Mouse (Mus musculus) megakaryocyte, adult 5-6 weeks (primary cell): ENCODE data around the gene Necap1. TPM values are rescaled to one million over a fixed set of nuclear protein-coding genes. Genes with fewer than 3 reads are reported as not detected.

Source experiments
- ATAC-seq: 2 replicates; pipeline ENCODE4 v1.8.0; 2016; ENCODE audit warnings: mild to moderate bottlenecking, inconsistent platforms; ENCODE audit not compliant: poor library complexity, severe bottlenecking
- total RNA-seq, 2 experiments: library from RNA; stranded (forward) in 1 of 2; stranded (reverse) in 1 of 2; fragments of 153-499, 151-499 nt in 1 of 2; fragments of 221-1000, 200-1000 nt in 1 of 2; gene quantifications; 2 replicates each; pipeline versions ENCODE4 v1.2.3 to v1.2.4; 2015 to 2017

Necap1 gene
- total RNA-seq (2015), result 33.0 and 34.4 TPM in 2 replicates
- total RNA-seq (2017), result 24.9 and 25.9 TPM in 2 replicates

DNA sequence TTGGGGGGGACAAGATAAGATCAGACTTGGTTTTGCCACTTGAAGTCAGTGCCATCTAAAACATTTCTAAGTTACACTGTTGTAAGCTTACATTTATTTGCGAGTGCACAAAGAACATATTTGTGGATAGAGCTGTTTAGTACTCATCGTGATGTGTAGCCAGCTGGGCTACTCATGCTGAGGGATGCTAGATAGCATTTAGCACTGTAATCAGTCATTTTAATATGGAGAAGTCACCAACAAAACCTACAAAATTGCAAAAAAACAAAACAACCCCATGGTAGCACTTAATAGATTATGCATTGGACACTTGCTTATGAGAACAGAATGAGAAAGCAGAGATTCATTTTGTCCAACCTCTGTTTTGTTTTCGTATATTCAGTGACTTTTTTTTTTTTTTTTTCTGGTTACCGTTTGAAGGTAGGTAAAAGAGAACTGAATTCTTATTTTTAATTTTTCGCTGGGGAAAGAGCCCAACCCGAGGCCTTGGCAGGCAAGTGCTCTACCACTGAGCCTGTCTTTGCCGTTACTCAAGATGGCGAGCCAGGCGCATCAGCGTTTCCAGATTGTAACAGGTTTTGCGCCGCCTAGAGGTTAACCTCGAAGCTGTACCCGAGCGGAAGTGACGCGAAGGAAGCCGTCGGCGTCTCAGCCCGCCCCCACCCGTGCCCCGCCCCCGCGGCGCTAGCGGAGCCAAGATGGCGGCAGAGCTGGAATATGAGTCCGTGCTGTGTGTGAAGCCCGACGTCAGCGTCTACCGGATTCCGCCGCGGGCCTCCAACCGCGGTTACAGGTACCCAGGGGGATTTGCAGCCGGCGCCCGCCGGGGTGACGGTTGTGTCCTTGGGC is at the start of gene Necap1:
Gene Necap1, plus strand, starts transcription at position 604 of the 849 bp plus-strand sequence.
- ATAC-seq, result peak; percentile 81

DNA sequence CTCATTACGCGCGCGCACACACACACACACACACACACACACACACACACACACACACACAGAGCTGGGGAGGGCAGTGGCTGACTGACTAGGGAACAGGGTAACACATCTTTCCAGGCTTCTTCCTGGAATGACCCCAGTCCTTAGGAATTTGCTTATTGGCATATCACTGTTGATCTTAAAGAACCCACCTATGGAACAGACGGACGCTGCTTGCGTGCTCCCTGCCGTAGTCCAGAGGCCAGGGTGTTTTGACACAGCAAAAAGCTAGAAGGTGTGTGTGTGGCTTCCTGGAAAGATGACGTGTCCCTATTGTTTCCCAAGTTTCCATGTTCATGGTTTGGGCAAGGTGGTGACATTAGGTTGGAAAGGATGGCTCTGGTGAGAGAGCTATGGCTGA is 49.1 kb upstream of the Necap1 start:
- no peak for ATAC-seq

DNA sequence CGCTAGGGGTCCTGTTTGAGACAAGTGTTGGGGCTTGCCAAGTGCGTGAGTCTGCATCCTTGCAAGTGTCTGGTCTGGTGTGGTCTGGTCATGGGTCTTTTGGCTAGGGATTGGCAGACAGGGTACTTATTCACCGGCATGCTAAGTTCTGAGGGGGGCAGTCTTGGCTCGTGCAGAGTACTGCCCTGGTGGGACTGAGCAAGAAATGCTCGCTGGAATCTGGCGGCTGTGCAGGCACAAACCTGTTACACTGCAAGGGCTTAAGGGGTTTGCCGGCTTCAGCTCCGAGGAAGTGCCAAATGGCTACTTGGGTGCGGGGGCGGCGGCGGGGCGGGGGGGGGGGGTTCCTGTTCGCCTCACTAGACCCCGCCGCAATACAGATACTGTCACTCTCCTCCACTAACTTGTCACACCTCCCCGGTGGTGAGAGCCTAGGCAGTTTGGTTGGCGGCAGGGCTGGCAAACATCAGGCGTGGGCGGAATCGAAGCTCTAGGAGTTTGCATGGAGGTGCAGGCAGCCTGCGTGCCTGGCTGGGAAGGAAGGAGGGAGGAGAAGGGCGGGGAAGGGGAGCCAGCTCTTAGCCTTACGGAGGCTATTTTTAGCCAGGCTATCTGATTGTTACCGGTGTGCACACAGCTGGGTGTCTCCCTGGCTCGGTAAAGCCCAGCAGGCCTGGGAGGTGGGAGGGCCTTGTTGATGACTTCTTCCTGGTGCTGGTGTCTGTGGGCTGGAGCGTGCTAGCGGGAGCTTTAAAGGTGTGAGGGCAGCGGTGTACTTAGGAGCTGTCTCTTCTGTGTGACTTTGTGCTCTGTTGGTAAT is 48.1 kb upstream of the Necap1 start:
- peak; percentile 79 for ATAC-seq

DNA sequence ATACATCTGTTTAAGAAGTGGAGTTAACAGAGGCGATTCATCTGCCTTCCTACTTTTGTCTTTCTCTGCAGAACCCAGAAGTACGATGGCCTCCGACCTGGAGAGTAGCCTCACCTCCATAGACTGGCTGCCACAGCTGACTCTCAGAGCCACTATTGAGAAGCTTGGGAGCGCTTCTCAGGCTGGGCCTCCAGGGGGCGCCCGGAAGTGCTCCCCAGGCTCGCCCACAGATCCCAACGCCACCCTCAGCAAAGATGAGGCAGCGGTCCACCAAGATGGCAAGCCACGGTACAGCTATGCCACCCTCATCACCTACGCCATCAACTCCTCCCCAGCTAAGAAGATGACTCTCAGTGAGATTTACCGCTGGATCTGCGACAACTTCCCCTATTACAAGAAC is 46.2 kb upstream of the Necap1 start:
- peak; percentile 64 for ATAC-seq

DNA sequence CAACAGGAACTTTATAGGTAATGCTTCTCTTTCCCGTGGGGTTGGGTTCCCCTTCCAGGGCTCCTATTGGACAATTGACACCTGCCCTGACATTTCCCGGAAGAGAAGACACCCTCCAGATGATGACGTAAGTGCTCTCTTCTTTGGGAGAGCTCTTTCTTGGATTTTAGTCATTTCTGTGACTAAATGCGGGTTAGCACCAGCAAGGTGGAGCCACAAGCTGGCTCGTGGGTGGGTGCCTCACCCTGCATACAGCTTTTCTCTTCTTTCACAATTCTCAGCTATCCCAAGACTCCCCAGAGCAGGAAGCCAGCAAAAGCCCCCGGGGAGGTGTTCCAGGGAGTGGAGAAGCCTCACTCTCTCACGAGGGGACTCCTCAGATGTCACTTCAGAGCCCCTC is 41.4 kb upstream of the Necap1 start:
- no peak for ATAC-seq

DNA sequence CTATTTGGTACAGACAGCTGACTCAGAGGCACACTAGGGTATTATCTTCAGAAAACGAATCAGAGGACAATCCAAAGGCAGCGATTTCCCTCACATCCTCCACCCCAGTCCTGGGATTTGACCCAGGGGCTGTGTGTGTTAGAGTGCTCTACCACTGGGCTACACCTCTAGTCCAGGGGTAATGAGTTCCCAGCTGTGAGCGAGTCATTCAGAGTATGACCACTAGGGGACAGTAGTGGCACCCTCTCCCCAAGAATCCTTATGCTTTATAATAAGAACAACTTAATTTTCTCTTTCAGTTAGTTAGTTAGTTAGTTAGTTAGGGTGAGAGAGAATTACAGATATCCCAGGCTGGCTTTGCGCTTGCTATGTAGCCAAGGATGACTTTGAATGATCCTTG is 39.9 kb upstream of the Necap1 start:
- ATAC-seq, result peak; percentile 97

DNA sequence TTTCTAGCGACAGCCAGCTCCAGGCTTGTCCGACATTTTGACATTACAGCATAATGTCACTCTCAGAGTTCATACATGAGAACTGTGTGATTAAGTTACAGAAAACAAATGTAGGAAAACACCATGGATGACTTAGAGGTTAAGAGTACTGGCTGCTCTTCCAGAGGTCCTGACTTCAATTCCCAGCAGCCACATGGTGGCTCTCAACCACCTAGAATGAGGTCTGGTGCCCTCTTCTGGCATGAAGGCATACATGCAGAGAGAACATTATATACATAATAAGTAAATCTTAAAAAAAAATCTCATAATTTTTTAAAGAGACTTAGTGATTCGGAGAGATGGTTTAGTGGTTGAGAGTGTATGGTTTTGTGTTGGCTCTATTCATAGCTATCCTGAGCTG is 37.3 kb upstream of the Necap1 start:
- ATAC-seq, result no peak

DNA sequence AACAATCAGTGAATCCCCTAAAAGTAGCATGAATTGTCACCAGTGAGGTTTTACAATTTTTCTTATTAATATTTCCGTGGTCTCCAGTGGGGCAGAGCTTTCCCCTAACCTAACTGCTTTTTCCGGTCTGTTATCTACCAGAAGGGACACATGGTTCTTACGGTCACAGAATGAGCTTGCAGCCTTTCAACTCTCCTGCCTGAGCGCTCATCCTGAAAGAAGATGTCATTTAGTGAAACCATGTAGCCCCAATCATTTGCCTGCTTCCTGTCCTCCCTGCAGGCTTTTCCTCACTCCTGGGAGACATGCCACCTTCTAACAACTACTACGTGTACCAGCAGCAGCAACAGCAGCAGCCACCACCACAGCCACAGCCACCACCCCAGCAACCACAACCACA is 36.7 kb upstream of the Necap1 start:
- ATAC-seq, result no peak

DNA sequence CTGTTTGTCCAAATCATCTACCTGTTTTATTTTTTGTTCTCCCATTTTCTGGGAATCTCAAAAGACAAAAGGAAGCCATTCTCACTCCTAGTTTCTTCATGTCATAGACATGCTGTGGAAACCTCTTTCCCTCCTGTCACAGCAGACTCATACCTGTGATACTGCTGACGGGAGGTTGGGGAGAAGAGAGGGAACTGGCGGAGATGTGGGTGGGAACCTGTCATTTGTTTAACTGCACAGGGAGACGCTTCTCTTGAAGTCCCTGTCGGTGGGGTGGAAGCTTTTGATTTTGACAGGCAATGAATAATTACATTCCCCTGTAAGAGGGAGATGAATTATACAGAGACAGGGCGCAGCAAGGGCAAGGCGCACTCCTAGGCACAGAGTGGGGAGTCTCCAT is 30.5 kb upstream of the Necap1 start:
- ATAC-seq, result no peak

DNA sequence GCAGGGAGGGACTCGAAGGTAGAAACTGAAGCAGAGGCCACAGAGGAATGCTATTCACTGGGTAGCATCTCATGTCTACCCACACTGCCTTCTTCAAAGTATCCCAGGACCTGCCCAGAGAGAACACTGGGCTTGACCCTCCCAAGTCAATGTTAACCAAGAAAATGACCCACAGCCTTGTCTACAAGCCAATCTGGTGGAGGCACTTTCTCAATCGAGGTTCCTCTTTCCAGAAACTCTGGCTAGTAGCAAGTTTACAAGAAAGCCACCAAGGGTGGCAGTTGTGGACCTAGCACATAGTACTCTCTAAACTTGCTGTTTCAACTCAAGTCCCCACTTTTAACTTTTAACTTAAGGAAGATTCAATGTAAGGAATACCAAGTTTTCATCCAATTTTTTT is 21.6 kb upstream of the Necap1 start:
- peak; percentile 85 for ATAC-seq

DNA sequence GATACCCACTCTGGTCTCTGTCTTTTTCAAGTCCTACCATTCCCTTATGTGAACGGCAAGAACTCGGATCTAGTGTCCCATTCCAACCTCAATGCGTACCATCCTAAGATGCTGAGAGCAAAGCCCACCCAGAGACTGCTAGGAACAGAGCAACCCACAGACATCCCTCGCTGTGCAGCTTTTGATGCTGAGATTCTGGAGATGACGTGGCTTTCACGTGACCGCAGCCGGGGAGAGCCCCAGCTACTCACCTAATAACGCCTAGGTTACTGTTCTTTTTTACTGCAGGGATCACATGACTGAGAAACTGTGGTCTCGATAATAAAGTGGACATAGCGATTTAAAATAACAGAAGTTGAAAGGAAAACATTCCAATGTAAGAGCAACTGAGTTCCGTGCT is 19.7 kb upstream of the Necap1 start:
- 0 out of 2 replicates have a peak, but pooled peaks have one; percentile 11 for ATAC-seq

DNA sequence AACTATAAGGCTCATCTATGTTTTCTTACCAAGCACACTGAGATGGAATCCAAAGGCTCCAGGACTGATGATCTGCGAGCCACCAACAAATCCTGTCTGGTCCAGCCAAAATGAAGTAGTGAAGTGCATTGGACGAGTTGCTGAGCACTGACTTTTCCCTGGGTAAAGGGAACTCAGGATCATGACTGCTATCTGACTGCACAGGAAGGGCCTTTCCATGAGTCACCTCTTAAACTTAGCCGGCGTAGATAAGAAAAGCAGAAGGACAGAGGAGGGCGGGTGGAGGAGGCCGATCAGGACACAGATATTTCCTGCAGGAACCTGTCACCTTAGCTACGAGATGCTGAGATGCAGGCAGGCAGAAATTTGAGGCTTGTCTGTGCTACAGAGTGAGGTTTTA is 18.3 kb upstream of the Necap1 start, which contains the start of gene C3ar1:
Gene C3ar1, minus strand, starts transcription at position 207 of the 400 bp plus-strand sequence.
- peak; percentile 79 for ATAC-seq

DNA sequence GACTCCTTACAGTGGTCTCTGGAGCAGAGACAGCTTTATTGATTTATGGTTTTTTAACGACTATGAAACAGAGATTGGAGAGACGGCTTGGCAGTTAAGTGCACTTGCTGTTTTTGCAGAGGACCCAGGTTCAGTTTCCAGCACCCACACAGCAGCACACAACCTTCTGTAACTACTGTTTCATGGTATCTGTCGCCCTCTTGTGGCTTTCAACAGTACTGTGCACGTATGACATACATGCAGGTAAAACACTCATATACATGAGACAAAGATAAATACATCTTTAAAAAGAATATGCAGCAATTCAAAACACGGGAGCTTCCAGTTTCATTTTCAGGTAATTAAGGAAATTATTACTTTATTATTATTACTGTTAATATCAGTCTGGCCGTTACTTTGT is 11.8 kb upstream of the Necap1 start:
- peak; percentile 51 for ATAC-seq

DNA sequence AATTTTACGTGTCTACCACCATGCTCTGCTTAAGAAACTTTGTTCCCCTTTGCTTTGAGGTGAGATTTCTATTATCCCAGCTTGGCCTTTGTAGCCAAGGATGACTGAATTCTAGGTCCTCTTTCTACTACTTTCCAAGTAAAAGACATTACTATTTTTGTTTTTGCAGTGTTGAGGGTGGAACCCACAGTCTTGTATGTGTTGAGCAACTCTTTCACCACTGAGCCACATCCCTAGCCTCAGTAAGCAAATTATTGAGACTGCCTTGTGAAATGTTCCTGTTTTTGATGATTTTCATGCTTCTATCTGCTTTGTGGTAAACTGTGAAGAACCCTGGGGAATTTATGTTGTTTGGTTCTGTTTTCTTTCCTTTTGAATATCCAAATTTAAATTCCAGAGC is 11.4 kb upstream of the Necap1 start:
- ATAC-seq, result peak; percentile 97

DNA sequence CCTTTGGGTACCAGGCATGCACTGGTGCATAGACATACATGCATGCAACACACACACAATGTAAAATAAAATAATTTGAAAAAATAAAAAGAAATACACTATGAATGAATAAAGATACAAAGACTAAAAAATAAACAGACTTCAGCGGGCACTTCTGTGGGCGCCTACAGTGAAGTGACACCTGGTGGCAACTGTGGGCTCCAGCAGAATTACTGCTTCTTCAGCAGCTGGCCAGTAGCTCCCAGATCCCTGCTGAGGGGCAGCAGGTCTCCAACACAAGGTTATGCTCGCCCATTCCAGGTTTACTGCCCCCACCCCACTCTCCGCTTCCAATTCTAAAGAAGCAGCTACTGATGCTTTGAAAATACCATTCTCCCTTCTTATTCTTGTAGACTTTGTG is 6.4 kb upstream of the Necap1 start:
- peak; percentile 71 for ATAC-seq

DNA sequence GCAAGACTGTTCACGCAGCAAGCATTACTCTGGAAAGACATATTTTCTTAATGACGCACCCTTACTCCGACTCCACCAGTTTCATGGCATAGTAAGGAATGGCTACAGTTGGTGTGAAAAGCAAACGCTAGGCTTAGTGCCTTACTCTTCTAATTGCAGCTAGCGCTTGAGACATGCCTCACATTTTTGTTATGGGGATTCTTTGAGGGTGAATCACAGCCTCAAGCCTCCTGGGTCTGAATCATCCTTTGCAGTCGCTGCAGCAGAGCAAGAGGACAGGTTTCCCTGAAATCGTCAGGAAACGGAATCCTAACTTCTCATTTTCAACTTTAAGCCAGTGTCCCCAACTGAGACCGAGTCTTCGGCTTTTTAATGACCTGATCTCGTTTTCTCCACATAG is 4.4 kb upstream of the Necap1 start:
- ATAC-seq, result no peak

DNA sequence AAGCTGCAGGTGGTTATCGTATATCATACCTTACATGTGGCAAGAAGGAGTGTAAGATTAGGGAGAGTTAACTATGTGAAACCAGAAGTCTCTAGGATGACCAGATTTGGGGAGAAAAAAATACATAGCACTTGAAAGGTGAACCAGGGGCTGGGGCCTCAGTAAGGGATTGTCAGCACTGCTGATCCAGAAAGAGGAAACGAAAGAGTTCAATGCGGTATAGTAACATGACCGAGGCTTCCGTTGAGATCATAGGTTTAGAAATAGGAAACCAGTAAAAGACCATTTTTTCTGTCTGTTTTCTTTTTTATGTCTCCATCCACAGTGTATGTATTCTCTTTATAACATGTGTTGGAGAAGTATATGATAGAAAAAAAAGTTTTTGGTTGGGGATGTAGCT is 1.5 kb upstream of the Necap1 start:
- ATAC-seq, result peak; percentile 73

DNA sequence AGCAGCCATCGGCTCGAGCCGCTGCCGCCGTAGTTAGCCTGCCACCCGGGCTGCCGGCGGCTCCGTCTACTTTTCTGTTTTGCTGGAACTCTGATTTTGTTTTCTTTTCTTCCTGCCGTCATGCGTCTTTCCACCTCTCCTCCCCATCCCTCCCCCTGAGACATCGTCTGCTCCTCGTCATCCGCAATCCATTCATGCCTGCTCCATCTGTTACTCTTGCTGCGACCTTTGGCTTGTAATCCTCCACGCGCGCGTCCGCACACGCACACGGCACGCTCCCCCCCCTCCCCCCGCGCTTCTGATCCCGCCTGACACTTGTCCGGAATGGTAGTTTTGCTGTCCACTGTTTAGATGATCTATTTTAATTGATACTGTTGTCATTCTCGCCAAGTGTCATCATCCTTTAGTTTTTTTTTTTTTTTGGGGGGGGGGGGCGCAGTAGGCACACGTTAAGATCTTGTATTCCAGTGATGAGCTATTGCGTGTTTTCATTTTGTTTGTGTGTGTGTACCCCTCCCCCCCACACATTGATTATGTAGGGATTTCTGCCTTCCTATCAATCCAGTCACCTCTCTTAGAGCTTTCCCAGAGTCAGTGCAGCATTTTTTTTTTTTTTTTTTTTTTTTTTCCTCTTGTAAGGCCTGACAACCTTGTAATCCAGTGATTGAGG is 581 bp downstream of the Necap1 start:
- peak; percentile 34 for ATAC-seq

DNA sequence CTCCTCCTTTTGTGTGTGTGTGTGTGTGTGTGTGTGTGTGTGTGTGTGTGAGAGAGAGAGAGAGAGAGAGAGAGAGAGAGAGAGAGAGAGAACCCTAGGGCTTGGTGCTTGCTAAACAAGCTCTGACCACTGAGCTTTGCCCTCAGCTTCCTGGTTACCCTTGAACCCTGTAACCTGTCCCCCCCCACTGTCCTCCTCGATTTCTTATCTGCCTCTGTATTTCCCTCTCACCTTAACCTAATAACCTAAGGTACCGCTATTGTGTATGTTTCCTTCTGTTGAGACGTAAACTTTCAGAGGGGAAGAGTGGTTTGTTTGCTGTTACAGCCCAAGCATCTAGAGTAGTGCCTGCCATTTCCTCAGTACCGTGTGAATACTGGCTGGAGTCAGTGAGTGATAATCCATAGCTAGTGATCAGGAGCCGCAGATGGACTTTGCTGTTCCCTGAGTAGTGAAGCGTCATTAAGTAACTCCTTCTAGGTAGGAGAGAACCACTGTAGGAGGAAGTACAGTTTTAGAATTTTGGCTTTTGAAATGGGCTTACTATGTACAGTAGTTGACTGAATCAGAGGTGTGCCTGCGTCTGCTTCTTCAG is 5.0 kb downstream of the Necap1 start:
- ATAC-seq, result no peak

DNA sequence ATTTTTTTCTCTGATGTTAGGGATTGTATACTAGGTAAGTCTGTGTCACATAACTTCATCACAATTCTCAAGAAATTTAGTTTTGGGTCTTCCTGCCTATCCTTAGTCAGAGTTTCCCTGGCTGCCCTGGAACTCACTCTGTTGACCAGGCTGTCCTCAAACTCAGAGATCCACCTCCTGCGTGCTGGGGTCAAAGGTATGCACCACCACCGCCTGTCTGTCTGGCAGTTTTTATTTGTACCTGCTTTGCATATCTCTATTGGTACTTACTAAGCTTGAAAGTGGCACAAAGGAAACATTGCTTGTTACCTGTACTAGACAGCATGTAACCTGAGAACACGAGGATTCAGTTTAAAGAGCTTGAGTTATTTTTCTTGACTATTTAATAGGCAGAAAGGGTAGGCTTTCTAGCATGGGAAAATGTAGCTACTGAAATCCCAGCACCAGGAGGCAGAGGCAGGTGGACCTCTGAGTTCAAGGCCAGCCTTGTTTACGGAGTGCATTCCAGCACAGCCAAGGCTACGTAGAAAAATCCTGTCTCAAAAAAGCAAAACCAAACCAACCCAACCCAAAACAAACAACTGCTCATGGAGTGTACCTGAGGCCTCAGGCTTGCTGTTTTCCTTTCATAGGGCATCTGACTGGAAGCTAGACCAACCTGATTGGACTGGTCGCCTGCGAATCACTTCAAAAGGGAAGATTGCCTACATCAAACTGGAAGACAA is 5.7 kb downstream of the Necap1 start:
- ATAC-seq, result no peak
